Mouse (Mus musculus): Measurements from ENCODE around the gene Srp14. TPM values are rescaled to one million over a fixed set of nuclear protein-coding genes. Genes with fewer than 3 reads are reported as not detected.

Srp14 gene
- polyA plus RNA-seq, 1 experiment from 2014 or later: 232 TPM

GRCm38 (mm10) chr2:118483032-118483431 lies 3.5 kb upstream of the Srp14 start:
- no peak for DNase-seq (ENCODE audit: low spot score)
- no peak overlapping the region for H3K27ac ChIP-seq
- peaks cover 20% of the 10 kb centered on the region for H3K4me1 ChIP-seq
- no peaks in the 10 kb centered on the region for H3K9me3 ChIP-seq (replicated peaks)
- H3K36me3 ChIP-seq: no peaks in the 10 kb centered on the region
- no peak overlapping the region for H3K4me3 ChIP-seq
- 89% methylated on average over 5 of the region's 5 CpGs for WGBS
- no peaks in the 10 kb centered on the region for H3K27me3 ChIP-seq (ENCODE audit: low read depth, poor library complexity, severe bottlenecking)

DNA sequence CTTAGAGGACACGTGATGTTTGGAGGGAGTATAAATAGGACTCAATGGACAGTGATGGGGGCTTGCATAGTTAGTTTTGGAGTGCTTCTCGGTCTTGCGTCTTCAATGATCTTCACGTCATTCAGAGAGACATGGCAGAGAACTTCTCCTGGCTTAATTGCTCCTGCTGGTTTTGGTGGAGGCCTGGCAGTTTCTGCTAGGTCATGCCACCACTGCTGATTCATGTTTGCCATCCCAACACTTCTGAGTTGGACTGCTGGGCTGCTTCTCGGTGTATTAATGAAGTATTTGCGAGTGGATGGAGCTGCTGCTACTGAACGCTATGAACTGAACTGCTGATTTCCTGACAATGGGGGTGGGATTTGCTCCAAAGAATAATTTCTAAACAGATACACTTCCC lies 1.4 kb upstream of the Srp14 start:
- H3K4me1 ChIP-seq: peaks cover 14% of the 10 kb centered on the region
- peaks cover 20% of the 10 kb centered on the region for H3K36me3 ChIP-seq
- H3K4me3 ChIP-seq: no peak overlapping the region
- 96% methylated on average over 7 of the region's 7 CpGs for WGBS
- no peak overlapping the region for H3K27ac ChIP-seq
- H3K27me3 ChIP-seq (ENCODE audit: low read depth, poor library complexity, severe bottlenecking): no peaks in the 10 kb centered on the region
- DNase-seq (ENCODE audit: low spot score): no peak
- no peaks in the 10 kb centered on the region for H3K9me3 ChIP-seq (replicated peaks)

DNA sequence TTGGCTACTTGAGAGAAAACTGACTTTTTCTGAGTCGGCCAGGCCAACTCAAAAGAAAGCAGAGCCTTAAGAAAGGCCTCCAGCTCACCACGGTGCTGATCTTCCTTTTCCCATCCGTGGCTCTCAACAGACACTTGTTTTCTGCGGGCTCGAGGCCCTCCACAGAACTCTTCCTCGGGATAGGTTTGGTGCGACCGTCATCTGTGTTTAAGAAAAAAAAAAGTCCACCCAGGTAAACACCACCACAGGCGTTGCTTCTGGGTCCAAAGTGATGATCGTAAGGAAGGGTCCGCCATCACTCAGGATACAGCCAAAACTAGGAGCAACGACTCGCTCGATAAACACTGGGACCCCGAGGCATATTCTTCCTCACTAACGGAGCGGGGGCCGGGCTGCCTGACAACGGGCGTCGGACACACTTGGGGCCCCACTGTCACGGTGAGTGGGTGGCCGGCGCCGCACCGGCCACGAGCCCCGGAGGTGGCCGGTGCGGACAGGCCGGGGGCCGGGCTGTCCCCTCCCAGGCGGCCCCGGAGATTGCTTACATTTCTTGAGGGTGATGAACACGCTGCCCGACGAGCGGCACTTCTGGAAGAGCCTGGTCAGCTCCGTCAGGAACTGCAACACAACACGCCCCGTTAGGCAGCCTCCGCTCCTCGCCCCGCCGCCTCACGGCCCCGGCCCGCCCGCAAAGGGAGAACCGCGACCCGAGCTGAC lies 520 bp downstream of the Srp14 start:
- no peaks in the 10 kb centered on the region for H3K9me3 ChIP-seq (replicated peaks)
- no peaks in the 10 kb centered on the region for H3K27me3 ChIP-seq (ENCODE audit: low read depth, poor library complexity, severe bottlenecking)
- DNase-seq (ENCODE audit: low spot score): no peak
- 3% methylated on average over 51 of the region's 52 CpGs for WGBS
- peak overlapping the region; percentile 95 for H3K4me3 ChIP-seq
- H3K4me1 ChIP-seq: peaks cover 14% of the 10 kb centered on the region
- peak overlapping the region; percentile 84 for H3K27ac ChIP-seq
- H3K36me3 ChIP-seq: peaks cover 38% of the 10 kb centered on the region

- Histone ChIP-seq H3K4me3 (no peak overlapping the region), H3K36me3 (peaks cover 94% of the 10 kb centered on the region)
Measured at GRCm38 (mm10) chr2:118468354-118468753, 11.2 kb downstream of the Srp14 start.

DNA sequence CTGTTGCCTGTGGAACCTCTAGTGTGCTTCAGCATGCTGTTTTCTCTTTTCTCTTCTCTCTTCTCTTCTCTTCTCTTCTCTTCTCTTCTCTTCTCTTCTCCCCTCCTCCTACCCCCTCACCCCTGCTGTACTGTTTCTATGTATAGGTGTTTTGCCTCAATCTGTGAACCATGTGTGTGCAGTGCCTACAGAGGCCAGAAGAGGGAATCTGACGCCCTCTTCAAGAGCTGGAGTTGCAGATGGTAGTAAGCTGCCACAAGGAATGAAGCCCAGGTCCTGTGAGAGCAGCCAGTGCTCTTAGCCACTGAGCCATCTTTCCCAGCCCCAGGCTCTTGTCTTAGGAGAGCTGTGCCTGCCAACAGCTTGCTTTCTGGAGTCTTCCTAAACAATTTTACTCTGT lies 12.9 kb downstream of the Srp14 start:
- peaks cover 94% of the 10 kb centered on the region for H3K36me3 ChIP-seq
- no peak overlapping the region for H3K4me3 ChIP-seq
- WGBS: 57% methylated on average over 1 of the region's 1 CpGs

More at GRCm38 (mm10) chr2:118468354-118468753, 11.2 kb downstream of the Srp14 start:
- DNase-seq (ENCODE audit: low spot score): no peak
- Histone ChIP-seq H3K4me1 (peaks cover 8% of the 10 kb centered on the region), H3K9me3 (replicated peaks) (no peaks in the 10 kb centered on the region), H3K27me3 (ENCODE audit: low read depth, poor library complexity, severe bottlenecking) (no peaks in the 10 kb centered on the region), H3K27ac (no peak overlapping the region)

GRCm38 (mm10) chr2:118465894-118466293 lies 13.6 kb downstream of the Srp14 start:
- 87% methylated on average over 2 of the region's 2 CpGs for WGBS
- Histone ChIP-seq H3K27ac (no peak overlapping the region), H3K4me1 (peaks cover 18% of the 10 kb centered on the region), H3K9me3 (replicated peaks) (no peaks in the 10 kb centered on the region), H3K27me3 (ENCODE audit: low read depth, poor library complexity, severe bottlenecking) (no peaks in the 10 kb centered on the region), H3K36me3 (peaks cover 94% of the 10 kb centered on the region), H3K4me3 (no peak overlapping the region)
- DNase-seq (ENCODE audit: low spot score): no peak

More for the DNA sequence above, 12.9 kb downstream of the Srp14 start:
- no peaks in the 10 kb centered on the region for H3K27me3 ChIP-seq (ENCODE audit: low read depth, poor library complexity, severe bottlenecking)
- DNase-seq (ENCODE audit: low spot score): no peak
- H3K4me1 ChIP-seq: peaks cover 14% of the 10 kb centered on the region
- no peak overlapping the region for H3K27ac ChIP-seq
- no peaks in the 10 kb centered on the region for H3K9me3 ChIP-seq (replicated peaks)

DNA sequence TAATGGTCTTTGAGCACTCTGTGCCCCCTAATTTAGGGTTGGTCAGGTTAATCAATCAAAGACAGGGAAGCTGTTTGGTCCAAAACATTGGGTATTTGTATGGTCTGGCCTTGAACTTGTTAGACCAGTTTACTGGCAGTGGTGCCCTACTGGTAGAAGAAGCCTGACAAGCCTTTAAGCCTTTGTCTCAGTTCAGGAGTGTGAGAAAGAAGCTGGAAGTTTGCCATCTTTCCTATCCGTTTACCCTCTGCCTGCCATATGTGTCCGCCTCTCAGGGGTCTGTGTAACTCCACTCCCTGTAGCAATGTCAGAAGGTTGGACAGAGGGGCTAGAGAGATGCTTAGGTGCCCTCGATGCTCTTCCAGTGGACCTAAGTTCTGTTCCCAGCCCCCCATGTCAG lies 15.1 kb downstream of the Srp14 start:
- Histone ChIP-seq H3K27ac (no peak overlapping the region), H3K4me3 (no peak overlapping the region), H3K27me3 (ENCODE audit: low read depth, poor library complexity, severe bottlenecking) (no peaks in the 10 kb centered on the region), H3K4me1 (peaks cover 18% of the 10 kb centered on the region), H3K9me3 (replicated peaks) (no peaks in the 10 kb centered on the region), H3K36me3 (peaks cover 87% of the 10 kb centered on the region)
- 92% methylated on average over 3 of the region's 3 CpGs for WGBS
- no peak for DNase-seq (ENCODE audit: low spot score)

DNA sequence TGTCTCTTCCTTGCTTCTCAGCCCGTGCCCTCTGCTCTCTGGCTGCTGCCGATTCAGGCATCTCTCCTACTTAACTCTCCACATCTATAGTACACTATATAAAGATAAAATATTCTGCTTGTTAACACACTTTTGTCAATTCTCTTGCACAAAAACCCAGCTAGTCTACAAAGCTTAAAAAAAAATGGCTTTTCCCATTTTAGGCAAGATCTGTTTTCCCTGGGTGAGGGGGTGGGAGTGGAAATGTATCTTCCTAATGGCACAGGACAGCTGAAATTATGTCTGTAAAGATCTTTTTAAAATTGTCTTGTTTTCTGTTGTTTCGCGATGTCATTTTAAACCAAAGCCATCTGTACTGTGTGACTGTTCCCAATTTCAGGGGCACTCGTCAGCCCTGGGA lies 16.0 kb downstream of the Srp14 start:
- DNase-seq (ENCODE audit: low spot score): no peak
- Histone ChIP-seq H3K9me3 (replicated peaks) (no peaks in the 10 kb centered on the region), H3K27me3 (ENCODE audit: low read depth, poor library complexity, severe bottlenecking) (no peaks in the 10 kb centered on the region), H3K4me3 (no peak overlapping the region), H3K4me1 (peaks cover 18% of the 10 kb centered on the region), H3K36me3 (peaks cover 85% of the 10 kb centered on the region), H3K27ac (no peak overlapping the region)
- 64% methylated on average over 5 of the region's 5 CpGs for WGBS

- Histone ChIP-seq H3K4me1 (peaks cover 18% of the 10 kb centered on the region), H3K36me3 (peaks cover 76% of the 10 kb centered on the region), H3K9me3 (replicated peaks) (no peaks in the 10 kb centered on the region), H3K4me3 (no peak overlapping the region), H3K27ac (no peak overlapping the region), H3K27me3 (ENCODE audit: low read depth, poor library complexity, severe bottlenecking) (no peaks in the 10 kb centered on the region)
- DNase-seq (ENCODE audit: low spot score): no peak
- 77% methylated on average over 16 of the region's 16 CpGs for WGBS
Measured at GRCm38 (mm10) chr2:118461480-118462165, 17.9 kb downstream of the Srp14 start.

DNA sequence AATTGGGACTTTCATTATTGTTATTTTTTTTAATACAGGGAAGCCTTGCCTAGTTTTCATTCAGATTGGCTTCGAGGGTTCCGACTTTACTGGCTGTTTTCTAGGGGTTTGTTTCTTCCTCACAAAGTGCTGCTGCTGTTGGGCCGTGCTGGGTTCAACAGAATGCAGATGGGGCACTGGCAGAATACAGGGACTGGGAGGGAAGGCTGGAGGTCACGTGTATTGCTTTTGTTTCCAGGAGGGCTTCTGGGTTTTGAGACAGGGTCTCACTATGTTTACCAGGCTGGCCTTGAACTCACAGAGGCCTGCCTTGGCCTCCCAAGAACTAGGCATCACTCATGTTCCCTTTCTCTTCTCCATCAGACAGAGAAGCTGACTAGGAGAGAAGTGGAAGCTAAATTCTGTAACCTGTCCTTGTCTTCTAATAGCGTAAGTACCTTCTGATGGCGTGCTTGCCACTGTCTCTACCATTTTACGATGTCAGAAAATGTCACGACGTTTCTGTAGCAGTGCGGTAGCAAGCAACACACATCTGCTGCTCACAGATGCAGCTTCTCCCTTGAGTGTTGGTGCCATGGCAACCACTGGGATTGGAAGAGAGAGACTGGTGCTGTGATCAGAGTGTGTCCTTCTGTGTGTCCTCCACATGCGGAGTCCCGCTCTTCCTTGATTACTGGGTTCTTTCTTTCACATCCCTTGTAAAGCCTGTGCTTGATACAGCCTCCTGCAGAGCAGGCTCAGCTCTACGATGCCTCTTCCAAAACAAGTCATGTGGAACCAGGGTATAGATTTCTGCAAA lies 21.8 kb downstream of the Srp14 start:
- no peaks in the 10 kb centered on the region for H3K27me3 ChIP-seq (ENCODE audit: low read depth, poor library complexity, severe bottlenecking)
- H3K4me1 ChIP-seq: 0 out of 2 replicates have a peak, but pooled peaks cover 5% of the 10 kb centered on the region
- H3K27ac ChIP-seq: no peak overlapping the region
- peaks cover 54% of the 10 kb centered on the region for H3K36me3 ChIP-seq
- no peak overlapping the region for H3K4me3 ChIP-seq
- no peaks in the 10 kb centered on the region for H3K9me3 ChIP-seq (replicated peaks)
- DNase-seq (ENCODE audit: low spot score): no peak
- WGBS: 91% methylated on average over 13 of the region's 13 CpGs

GRCm38 (mm10) chr2:118457029-118457428 lies 22.5 kb downstream of the Srp14 start:
- 93% methylated on average over 3 of the region's 3 CpGs for WGBS
- Histone ChIP-seq H3K4me3 (no peak overlapping the region), H3K27me3 (ENCODE audit: low read depth, poor library complexity, severe bottlenecking) (no peaks in the 10 kb centered on the region), H3K9me3 (replicated peaks) (no peaks in the 10 kb centered on the region), H3K4me1 (0 out of 2 replicates have a peak, but pooled peaks cover 5% of the 10 kb centered on the region), H3K27ac (no peak overlapping the region), H3K36me3 (peaks cover 48% of the 10 kb centered on the region)
- no peak for DNase-seq (ENCODE audit: low spot score)

DNA sequence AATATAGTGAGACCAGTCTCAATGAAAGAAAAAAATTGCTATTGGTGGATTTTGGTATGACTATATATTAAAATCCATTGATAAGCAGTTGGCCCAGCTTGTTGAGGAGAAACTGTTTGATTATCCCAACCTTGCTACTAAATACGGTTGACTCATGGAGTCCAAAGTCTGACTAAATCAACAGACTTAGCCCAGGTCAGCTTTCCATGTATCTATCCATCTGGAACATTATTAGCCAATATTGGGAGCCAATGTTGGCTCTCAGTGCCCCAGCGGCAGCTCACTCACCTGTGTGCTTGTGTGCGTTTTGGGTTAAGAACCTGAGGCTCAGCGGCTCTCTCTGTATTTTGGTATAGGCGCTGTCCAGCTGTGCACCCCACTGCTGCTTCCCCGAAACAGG lies 28.5 kb downstream of the Srp14 start:
- Histone ChIP-seq H3K36me3 (peaks cover 41% of the 10 kb centered on the region), H3K27me3 (ENCODE audit: low read depth, poor library complexity, severe bottlenecking) (no peaks in the 10 kb centered on the region), H3K9me3 (replicated peaks) (no peaks in the 10 kb centered on the region), H3K27ac (no peak overlapping the region), H3K4me3 (no peak overlapping the region), H3K4me1 (peaks cover 3% of the 10 kb centered on the region; the same call in 1 of the 2 replicates)
- WGBS: 93% methylated on average over 6 of the region's 6 CpGs
- DNase-seq (ENCODE audit: low spot score): no peak

DNA sequence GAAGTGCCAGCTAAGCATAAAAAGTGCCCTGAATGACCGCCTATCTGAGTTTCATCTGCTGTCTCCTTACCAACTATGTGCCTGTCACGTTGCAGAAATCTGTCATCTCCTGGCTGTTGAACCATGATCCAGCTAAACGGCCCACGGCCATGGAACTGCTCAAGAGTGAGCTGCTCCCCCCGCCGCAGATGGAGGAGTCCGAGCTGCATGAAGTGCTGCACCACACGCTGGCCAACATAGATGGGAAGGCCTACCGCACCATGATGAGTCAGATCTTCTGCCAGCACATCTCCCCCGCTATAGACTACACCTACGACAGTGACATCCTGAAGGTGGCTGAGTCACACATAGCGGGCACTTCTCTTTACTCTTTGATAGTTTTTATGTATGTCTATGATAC lies 31.3 kb downstream of the Srp14 start:
- Histone ChIP-seq H3K4me1 (peaks cover 10% of the 10 kb centered on the region; the same call in 1 of the 2 replicates), H3K36me3 (peaks cover 50% of the 10 kb centered on the region), H3K27me3 (ENCODE audit: low read depth, poor library complexity, severe bottlenecking) (no peaks in the 10 kb centered on the region), H3K4me3 (no peak overlapping the region), H3K9me3 (replicated peaks) (no peaks in the 10 kb centered on the region), H3K27ac (no peak overlapping the region)
- 92% methylated on average over 12 of the region's 12 CpGs for WGBS
- DNase-seq (ENCODE audit: low spot score): no peak

All from limb, embryonic 10.5 days (tissue).